Mouse (Mus musculus) kidney, adult 9 months (tissue): ENCODE measurements at regions not wholly inside any gene's neighbourhood (a gene's known extent, or its start where the extent isn't known, plus 50 kb on each side); places are given as distances from the start of the nearest gene placed in this dataset.

ENCODE experiments used
- DNase-seq: peaks from one replicate; pipeline ENCODE4 v3.0.0; 2022

DNA sequence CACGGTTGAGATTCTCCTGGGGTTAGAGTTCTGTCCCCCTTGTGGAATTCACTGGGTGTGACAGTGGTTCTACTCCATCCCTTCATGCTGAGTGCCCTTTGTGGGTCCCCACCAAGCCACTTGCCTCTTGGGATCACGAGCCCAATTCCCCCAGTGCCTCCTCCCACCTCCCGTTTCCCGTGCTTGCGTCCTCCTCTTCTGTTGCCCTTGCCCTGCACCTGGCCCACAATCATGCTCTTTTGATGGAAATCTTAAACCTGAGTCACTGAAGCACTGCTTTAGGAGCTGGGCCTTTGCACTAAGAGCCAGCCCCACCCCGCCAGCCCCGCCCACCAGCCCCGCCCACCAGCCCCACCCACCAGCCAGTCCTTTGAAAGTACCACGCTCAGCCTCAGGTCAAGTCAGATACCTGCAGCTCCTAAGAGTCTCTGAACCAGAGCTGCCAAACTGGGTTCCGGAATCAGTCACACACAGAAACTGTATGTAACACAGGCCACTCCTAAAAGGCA, 79.8 kb upstream of the Sertad2 start:
- DNase-seq = peak; percentile 77

DNA sequence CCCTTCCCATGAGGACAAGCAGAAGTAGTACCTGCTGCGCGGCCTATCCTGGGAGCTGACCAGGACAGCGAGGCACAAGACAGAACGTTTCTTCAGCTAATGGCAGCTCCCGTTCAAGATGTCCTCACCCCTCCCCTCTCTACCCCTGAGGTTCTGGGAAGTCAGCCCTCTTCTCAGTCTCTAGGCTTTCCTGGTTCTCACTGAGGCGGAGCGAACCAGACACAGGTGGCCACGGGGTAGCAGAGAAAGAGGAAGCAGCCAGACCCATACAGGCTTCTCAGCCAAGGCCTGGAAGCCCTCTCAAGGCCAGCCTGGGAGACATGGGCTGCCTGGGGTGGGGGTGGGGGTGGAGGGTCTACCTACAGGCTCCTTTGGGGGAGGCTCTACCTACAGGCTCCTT, 78.5 kb upstream of the Sertad2 start:
- no peak for DNase-seq

DNA sequence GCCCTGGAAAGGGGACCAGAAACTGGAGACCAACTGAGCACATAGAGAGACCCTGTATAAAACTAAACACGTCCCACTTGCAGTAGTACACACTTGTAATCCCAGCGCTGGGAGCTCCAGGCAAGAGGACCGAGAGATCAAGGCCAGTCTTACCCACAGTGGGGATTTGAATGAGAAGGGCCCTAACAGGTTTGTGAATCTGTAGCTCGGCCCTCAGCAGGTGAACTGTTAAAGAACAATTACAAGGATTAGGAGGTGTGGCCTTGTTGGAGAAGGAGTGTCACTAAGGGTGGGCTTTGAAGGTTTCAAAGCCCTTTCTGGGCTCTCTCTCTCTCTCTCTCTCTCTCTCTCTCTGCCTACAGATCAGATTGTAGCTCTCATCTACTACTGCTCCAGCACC, 76.5 kb upstream of the Sertad2 start:
- no peak for DNase-seq

DNA sequence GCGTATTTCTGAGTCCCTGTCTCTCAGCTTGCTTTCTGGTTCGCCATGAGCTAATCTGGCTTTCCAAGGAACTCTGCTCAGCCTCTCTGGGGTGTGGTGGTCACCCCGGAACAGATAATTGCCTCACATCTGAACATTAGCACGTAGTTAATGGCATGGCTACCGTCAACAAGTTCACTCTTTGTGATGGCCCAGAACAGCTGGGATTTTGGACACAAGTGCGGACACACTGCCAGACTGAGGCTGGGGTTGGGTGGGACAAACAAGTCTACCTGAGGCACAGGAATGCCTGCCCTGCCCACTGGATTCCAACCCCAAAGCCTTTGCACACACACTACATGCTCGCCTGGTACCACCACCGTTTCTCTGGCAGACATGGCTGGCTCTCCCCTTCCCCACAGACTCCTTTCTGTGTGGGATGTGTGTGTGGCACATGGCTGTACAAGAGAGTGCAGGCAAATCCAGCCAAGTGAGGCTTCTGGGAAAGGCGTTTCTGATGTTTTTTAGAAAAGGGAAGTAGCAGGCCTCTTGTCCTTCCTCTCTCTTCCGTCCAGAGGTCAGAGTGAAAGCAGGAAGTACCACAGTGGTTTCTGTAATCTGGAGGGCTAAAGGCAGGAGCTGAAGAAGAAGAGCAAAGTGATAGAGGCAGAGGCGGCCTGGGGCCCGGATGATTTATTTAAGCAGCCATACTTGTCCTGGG, 74.6 kb upstream of the Sertad2 start:
- DNase-seq = no peak

DNA sequence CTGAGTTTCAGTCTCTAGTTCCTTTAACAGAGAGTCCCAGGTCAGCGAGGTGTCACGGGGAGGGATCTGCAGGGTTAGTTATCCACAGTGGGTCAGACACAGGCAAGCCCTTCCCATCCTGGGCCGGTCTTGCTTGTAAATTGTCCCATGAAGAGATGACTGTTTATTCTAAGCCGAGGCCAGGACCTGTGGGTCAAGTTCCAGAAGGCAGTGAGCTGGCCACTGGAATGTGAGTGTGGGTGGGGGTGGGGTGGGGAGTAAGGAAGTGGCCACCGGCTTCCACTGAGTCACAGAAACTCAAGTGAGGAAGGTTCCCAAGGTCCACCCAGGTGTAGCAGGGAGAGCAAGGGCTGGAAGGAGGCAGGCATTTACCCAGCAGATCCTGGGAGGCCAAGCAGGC, 73.7 kb upstream of the Sertad2 start:
- DNase-seq = peak; percentile 70

DNA sequence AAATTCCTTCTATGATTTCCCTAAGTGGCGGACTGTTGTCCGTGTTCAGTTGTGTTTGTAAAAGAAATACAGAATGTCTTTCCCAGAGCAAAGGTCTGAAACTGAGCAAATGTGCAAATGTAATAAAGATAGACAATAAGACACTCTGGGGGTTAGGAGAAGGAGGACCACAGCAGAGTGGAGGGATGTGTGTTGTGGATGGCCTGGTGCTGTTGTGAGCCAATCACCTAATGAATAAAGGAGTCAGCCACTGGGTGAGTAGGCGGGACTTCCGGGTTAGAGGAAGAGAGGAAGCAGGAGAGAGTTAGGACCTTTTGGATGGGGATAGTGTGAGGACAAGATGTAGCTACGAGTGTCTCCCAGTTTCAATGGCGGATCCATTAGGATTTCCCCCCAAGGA, 72.7 kb upstream of the Sertad2 start:
- no peak for DNase-seq

DNA sequence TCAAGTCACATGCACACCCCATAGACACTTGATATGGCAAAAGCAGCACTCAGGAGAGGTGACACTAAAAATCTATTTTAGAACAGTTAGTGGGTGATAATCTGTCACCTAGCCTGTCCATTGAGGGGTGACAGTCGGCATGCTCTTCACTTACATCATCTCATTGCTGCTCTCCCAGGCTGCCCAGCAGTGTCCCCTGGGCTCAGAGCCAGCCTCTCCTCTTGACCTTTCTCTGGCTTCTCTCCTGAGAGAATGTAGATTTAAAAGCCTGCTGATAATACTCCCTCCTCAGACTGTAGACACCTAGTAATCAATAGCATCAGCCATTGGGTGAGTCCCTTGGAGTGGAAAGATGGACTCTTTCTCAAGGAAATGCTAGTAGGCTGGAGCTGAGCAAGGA, 70.7 kb upstream of the Sertad2 start:
- DNase-seq = peak; percentile 50

DNA sequence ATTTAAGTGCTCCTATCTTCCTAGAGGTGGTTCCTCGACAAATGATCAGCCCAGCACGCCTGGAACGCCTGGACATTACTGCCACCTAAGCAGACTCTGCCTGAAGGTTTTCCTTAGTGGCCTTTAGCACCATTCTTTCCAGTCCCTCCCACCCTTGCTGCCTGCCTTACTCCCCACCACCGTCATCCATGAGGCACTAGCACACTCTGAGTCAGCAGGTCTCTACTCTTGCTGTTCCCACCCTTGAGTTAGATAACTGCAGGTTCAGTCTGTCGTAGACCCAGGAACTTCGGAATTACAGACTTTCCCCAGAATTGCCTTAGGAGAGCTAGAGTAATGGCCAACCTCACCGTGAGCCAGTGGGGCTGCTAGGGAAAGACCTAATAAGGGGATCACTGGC, 67.4 kb upstream of the Sertad2 start:
- DNase-seq = peak; percentile 76

DNA sequence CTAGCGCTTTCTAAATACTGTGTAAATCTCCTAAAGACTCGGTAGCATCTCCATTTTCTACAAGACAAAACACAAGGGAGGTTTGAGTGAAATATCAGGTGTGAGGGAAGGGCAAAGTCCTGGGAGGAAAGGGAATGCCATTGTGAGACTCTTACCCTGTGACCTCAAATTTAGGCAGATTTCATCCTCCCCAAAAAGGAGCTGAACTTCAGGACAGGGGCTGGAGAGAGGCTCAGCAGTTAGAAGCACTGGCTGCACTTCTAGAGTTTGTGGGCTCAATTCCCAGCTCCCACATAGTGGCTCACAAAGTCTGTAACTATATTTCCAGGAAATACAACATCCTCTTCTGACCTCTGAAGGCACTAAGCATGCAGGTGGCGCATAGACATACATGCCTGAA, 66.6 kb upstream of the Sertad2 start:
- no peak for DNase-seq

DNA sequence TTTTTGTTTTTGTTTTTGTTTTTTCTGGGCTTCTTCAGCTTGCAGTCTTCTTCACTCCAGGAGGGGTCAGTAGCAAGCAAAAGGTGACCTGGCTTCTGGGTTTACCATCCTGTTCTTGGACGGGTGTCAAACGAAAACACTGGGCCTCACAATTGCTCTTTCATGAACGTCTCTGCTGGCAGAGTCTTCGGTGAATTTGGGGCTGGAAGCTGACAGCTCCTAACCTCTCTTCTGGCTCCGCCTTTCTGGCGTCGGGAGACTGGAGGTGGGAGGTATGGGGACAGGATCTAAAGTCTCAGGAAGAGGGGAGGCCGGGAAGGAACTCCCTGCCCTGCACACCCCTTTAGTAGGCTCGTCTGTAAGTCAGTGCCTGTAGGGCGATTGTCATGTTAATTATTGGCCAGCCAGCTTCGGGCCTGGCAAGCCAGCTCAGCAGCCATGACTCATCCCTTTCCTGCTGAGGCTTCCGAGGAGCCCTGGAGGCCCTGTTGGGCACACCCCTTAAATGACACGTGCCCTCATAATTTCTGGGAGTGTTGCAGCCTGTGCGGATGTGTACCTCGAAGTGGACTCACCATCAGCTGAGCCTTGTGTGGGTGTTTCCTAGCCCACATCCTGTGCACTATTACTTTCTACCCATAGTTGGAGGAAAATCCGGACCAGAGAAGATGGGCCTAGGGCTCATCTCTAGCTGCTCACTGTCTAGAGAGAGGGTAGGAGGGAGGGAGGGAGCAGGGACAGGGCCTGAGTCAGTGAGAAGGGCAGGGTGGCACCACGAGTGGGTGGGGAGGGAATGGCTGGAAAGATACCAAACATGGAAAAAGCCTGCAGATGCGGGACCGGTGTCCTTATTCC, 65.6 kb upstream of the Sertad2 start:
- peak; percentile 96 for DNase-seq

DNA sequence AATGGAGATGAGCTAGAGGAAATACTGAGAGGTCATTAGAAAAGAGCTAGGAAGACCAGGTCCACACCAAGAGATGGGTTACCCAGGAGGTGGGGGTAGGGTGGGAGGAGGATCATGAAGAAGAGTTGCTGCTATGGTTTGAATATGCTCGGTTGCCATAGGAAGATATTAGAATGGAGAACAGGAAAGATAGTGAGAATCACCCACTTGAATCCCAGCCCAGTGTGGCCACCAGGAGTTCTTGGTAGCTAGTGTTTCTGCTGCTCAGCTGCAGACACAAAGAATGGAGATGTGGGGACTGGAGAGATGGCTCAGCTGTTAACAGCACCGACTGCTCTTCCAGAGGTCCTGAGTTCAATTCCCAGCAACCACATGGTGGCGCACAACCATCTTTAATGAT, 62.4 kb upstream of the Sertad2 start:
- no peak for DNase-seq

DNA sequence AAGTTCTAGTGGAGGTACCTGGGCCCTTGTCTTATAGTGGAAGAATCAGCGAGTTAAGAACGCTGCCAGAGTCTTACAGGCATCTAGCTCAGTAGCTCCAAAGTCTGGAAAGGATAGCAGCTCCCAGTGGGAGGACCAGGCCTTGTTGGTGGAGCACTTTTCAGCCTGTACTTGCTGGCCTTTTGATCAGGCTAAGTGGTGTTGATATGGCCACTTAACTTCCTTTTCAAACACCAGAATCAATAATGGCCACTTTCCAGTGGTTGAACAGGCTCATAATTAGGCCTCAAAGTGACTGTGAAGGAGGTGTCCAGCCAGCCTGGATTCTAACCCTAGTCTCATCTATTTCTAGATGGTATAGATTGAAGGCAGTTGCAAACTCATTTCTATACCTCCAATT, 57.7 kb upstream of the Sertad2 start:
- DNase-seq = no peak
